Mouse (Mus musculus): ENCODE results near the gene Gchfr. TPM values are rescaled to one million over a fixed set of nuclear protein-coding genes. Genes with fewer than 3 reads are reported as not detected.

Gchfr gene
- 1.3 TPM in 1 of 2 replicates, not detected in the other for total RNA-seq (2014; fragmentation: Nextera tagmentation)
- 1.2 TPM in 1 of 2 replicates, not detected in the other for total RNA-seq (2017)

GRCm38 (mm10) chr2:119166901-119167865 lies at the start of gene Gchfr:
Gchfr (plus strand) TSS chr2:119167773.
- ATAC-seq (replicated peaks; ENCODE audit: poor library complexity, severe bottlenecking), result peak; percentile 84

- ATAC-seq (replicated peaks; ENCODE audit: poor library complexity, severe bottlenecking), result no peak
Observed at GRCm38 (mm10) chr2:119136346-119136898, 31.2 kb upstream of the Gchfr start.

GRCm38 (mm10) chr2:119145199-119145598 lies 22.4 kb upstream of the Gchfr start:
- peak; percentile 58; the same call in 1 of the 2 replicates for ATAC-seq (replicated peaks; ENCODE audit: poor library complexity, severe bottlenecking)

GRCm38 (mm10) chr2:119146435-119146834 lies 21.1 kb upstream of the Gchfr start:
- ATAC-seq (replicated peaks; ENCODE audit: poor library complexity, severe bottlenecking), result no peak

- ATAC-seq (replicated peaks; ENCODE audit: poor library complexity, severe bottlenecking), result no peak
Observed at GRCm38 (mm10) chr2:119147160-119147678, 20.4 kb upstream of the Gchfr start.

GRCm38 (mm10) chr2:119147775-119148174 lies 19.8 kb upstream of the Gchfr start:
- no peak for ATAC-seq (replicated peaks; ENCODE audit: poor library complexity, severe bottlenecking)

- no peak for ATAC-seq (replicated peaks; ENCODE audit: poor library complexity, severe bottlenecking)
Observed at GRCm38 (mm10) chr2:119152255-119152654, 15.3 kb upstream of the Gchfr start.

- no peak for ATAC-seq (replicated peaks; ENCODE audit: poor library complexity, severe bottlenecking)
Observed at GRCm38 (mm10) chr2:119154683-119155082, 12.9 kb upstream of the Gchfr start.

GRCm38 (mm10) chr2:119155388-119155787 lies 12.2 kb upstream of the Gchfr start:
- ATAC-seq (replicated peaks; ENCODE audit: poor library complexity, severe bottlenecking), result no peak

- peak; percentile 11; the same call in 1 of the 2 replicates for ATAC-seq (replicated peaks; ENCODE audit: poor library complexity, severe bottlenecking)
Observed at GRCm38 (mm10) chr2:119156081-119156680, 11.4 kb upstream of the Gchfr start.

- peak; percentile 98 for ATAC-seq (replicated peaks; ENCODE audit: poor library complexity, severe bottlenecking)
Observed at GRCm38 (mm10) chr2:119156681-119157572, 10.6 kb upstream of the Gchfr start, which contains the start of gene Rmdn3. Rmdn3 (minus strand) TSS chr2:119157034.

GRCm38 (mm10) chr2:119157836-119158235 lies 9.7 kb upstream of the Gchfr start:
- ATAC-seq (replicated peaks; ENCODE audit: poor library complexity, severe bottlenecking), result no peak

GRCm38 (mm10) chr2:119161247-119161646 lies 6.3 kb upstream of the Gchfr start:
- no peak for ATAC-seq (replicated peaks; ENCODE audit: poor library complexity, severe bottlenecking)

GRCm38 (mm10) chr2:119163135-119163534 lies 4.4 kb upstream of the Gchfr start:
- ATAC-seq (replicated peaks; ENCODE audit: poor library complexity, severe bottlenecking), result peak; percentile 36

GRCm38 (mm10) chr2:119163999-119164398 lies 3.6 kb upstream of the Gchfr start:
- ATAC-seq (replicated peaks; ENCODE audit: poor library complexity, severe bottlenecking), result no peak

GRCm38 (mm10) chr2:119165401-119165800 lies 2.2 kb upstream of the Gchfr start:
- no peak for ATAC-seq (replicated peaks; ENCODE audit: poor library complexity, severe bottlenecking)

- ATAC-seq (replicated peaks; ENCODE audit: poor library complexity, severe bottlenecking), result no peak
Observed at GRCm38 (mm10) chr2:119167866-119168256, 288 bp downstream of the Gchfr start.

- no peak for ATAC-seq (replicated peaks; ENCODE audit: poor library complexity, severe bottlenecking)
Observed at GRCm38 (mm10) chr2:119170282-119170681, 2.7 kb downstream of the Gchfr start.

GRCm38 (mm10) chr2:119171574-119171973 lies 4.0 kb downstream of the Gchfr start:
- ATAC-seq (replicated peaks; ENCODE audit: poor library complexity, severe bottlenecking), result no peak

GRCm38 (mm10) chr2:119172446-119172845 lies 4.9 kb downstream of the Gchfr start:
- no peak for ATAC-seq (replicated peaks; ENCODE audit: poor library complexity, severe bottlenecking)
